Mouse (Mus musculus) left cerebral cortex, adult 8-10 months (tissue): ENCODE measurements around the gene Celf2. TPM values are rescaled to one million over a fixed set of nuclear protein-coding genes. Genes with fewer than 3 reads are reported as not detected.
A peak's percentile ranks its signal among the peaks of the same experiment; 100 is the strongest.

Source experiments
- DNase-seq, 2 experiments: peaks; one replicate each; pipeline ENCODE4 v3.0.0; 2022; ENCODE audit warnings: low spot score in 2 of 2
- total RNA-seq, 4 experiments: library from RNA; stranded (reverse); gene quantifications; 2 replicates each; pipeline ENCODE4 v1.2.4; 2022

The Celf2 gene
- total RNA-seq, 4 experiments from 2014 or later = 386 to 451 (median 404) TPM

DNA sequence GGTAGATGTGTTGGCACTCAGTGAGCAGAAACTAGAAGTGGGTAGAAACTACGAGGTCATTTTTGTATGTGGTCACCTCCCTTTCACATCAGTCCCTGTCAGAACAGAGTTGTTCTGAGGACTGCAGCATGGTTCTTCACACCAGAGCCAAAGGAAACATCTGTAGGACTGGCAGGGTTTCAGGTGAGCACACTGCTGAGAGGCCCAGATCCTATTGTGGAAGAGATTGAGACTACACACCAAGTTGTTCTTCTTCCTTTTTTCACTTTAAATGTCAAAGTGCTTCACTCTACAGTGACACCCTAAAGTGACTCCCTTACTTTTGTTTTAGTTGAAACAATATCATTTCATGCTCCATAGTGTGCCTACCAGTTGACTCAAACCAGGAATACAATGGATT is 804.6 kb downstream of the Celf2 start:
- DNase-seq = no peak

DNA sequence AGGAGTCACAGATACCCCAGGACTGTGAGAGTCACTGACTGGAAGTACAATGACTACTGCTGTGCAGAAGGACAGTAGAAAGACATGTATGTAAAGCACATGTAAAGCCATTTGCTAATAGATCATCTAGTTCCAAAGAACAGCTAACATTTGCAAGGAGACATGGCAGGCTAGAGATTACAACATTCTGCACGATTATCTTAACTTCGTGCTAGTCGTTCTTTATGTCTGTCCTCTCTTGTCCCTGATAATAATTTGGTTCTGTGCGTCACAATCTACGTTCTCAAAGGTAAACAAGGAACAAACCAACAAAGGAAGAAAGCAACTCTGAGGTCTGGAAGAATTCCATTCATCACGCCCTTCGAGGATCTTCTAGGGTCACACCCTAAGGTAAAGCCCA is 805.0 kb downstream of the Celf2 start:
- DNase-seq = no peak

DNA sequence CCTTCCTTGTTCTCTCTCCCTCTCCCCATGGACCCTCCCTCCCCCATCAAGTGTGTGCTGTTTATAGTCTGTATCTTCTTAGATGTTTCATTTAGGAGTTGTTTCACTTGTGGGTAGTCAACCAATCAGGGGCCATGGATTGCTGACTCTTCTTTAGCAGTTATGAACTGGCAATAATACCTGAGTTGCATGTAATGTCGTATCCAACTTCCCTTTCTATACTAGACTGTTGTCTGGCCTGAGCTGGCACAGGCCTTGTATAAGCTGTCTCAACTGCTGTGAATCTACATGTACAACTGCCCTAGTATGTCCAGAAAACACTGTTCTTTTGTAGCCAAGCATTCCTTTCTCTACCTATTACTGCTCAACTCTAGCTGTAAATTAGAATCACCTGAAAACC is 813.0 kb downstream of the Celf2 start:
- DNase-seq = no peak

DNA sequence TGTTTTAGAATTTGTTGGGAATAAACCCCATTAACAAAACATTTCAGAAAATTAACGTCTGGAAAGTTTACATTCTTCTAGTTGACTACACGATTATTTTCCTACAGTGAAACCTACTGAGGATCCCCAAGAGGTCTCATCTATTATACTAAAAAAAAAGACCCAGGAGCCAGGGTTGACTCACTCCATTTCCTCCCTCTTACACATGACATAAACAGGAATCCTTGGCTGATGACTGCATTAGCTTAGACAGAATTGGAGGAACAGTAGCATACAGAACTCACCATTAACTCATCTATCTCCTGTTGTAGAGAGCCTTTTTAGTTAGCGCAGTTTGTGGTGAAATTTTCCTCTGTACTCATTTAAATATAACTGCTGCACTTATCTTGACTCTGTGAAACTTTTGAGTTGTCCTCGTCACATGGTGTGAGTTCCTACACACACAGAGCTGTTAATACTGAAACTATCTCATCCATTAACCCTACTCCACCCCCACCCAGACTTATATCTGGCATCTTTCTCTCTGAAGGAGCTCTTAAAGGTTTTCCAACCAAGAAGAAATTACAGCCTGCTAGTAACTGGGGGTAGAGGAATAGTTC is 813.9 kb downstream of the Celf2 start:
- no peak for DNase-seq

DNA sequence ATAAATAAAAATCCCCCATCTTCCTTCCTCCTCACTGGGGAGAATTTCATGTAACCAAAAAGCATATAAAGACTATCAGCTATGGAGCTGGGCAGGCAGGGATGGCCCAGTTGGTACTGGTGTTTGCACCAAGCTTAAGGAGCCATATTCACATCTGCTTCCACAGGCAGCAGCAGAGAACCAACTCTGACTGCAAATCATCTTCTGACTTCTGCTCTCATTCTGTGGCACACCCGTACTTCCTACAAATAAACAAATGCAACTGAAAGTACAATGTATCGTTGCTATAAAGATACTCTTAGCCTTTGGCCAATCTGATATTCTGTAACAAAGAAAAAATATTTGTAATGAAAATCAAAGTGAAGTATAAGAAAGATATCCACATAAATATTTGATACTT is 819.7 kb downstream of the Celf2 start:
- no peak for DNase-seq

DNA sequence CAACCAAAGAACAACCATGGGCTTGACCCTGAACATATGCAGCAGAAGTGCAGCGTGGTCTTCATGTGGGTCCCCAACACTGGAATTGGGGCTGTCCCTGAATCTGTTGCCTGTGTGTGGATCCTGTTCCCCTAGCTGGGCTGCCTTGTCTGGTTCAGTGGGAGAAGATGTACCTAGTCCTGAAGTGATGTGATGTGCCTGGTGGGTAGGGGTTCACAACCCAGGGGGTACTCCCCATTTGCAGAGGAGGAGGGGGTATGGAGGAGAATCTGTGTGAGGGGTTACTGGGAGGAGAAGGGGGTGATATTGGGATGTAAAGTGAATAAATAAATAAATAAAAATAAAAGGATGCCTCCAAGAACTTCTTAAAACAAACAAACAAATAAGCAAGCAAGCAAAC is 831.1 kb downstream of the Celf2 start:
- no peak for DNase-seq

DNA sequence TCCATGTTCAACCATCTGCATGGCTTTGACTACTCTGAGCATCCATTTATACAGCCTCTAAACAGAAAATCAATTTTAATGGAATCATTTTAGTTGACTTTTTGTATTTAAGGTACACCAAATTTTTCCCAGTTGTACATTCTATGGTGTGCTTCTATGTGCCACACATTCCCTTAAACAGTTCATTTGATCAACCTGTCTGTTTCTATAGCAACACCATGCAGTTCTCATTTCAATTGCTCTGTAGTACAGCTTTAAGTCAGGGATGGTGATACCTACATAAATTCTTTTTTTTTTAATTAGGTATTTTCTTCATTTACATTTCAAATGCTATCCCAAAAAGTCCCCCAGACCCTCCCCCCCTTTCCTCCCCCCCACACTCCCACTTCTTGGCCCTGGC is 831.9 kb downstream of the Celf2 start:
- no peak for DNase-seq

DNA sequence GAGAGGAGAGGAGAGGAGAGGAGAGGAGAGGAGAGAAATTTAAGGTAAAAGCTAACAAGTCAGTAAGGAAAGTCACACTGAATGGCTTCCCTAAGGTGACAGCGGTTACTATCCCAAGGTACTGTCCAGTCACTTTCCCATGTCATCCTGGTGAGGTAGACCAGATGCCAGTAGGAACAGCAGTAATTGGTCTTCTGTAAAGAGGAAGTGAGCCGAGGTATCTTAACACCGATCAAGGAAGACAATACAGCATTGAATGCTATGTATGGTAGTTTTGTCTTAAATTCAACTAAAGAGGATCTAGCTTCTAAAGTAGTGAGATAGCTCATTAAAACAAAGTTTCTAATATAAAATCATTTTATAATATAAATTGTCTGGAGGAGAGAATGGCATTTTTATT is 835.0 kb downstream of the Celf2 start:
- DNase-seq = no peak

DNA sequence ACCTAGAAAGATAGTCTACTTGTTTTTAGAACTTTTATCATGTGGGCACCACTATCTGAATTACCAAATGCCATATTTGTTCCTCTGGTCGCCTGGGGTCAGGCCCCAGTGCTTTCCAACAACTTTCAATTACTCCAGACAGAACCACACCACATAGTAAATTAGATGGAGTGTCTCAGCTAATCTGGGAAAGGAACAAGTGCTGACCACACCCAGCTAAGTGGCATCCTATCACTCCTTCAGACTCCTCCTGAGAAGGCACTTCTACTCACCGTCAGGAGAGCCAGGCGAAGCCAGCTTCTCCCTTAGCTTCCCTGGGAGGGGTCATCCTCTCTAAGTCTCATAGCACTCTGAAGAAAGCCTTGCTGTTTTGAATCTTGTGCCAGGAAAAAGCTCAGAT is 835.9 kb downstream of the Celf2 start:
- no peak for DNase-seq

DNA sequence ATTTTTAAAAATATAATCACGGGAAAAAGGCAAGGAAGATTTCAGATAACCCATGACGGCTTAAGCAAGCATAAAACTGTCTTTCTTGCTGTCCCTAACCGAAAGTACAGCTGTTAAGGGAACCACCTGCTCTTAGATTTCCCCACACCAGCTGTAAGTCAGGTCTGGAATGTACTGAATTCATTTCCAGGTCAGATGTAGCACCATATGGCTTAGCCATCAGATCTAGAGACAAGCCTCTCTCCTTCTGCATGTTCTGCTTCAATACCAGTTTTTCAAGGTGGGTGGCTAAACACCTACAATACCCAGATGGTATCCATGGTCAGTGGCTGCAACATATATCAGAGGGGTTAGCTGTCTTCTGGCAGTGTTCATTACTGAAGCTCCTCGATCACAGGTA is 841.8 kb downstream of the Celf2 start:
- DNase-seq = peak in 1 of 2 experiments; percentile 54

DNA sequence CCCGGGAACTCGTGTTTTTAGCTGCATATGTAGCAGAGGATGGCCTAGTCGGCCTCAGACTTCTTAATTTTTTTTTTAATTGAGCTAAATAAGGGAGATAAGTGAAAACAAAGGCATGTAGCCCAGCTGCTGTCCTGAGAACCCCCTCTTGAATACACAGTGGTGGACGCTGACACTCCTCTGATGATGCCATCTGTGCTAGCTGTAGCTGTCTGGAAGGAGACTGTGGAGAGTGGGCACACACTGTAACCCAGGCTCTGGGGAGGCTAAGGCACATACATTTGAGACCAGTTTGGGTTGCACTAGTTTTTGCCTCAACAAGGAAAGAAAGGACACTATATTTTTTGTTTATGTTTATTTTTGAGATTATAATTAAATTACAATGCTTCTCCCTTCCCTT is 849.5 kb downstream of the Celf2 start:
- DNase-seq = no peak

DNA sequence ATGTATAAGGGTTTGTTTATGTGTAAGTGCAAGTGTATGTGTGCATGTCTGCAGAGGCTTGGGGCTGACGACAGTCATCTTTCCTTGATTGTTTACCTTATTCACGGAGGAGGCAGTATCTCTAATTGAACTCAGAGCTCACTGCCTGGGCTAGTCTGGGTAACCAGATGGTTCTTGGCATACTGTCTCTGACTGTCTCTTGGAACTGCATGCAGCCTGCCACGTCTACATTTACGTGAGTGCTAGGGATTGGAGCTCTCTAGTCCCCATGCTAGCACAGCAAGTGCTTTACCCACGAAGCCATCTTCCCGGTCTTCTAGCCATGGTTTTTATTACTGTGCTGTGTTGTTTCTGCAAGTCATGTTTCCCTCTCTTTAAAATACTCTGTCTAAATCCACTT is 855.6 kb downstream of the Celf2 start:
- no peak for DNase-seq

DNA sequence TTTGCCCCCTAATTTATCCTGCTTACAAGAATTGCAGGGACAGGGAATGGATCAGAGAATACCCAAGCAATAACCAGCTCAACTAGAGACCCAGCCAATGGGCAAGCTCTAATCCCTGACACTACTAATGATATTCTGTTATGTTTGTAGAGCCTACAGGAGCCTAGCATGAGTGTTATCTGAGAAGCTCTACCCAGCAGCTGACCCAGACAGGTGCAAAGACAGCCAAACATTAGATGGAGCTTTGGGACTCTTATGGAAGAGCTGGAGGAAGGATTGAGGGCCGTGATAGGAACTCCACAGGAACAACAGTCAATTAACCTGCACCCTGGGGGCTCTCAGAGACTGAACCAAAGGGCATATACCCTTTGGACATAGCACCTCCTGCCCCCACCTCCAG is 857.7 kb downstream of the Celf2 start:
- DNase-seq = no peak

DNA sequence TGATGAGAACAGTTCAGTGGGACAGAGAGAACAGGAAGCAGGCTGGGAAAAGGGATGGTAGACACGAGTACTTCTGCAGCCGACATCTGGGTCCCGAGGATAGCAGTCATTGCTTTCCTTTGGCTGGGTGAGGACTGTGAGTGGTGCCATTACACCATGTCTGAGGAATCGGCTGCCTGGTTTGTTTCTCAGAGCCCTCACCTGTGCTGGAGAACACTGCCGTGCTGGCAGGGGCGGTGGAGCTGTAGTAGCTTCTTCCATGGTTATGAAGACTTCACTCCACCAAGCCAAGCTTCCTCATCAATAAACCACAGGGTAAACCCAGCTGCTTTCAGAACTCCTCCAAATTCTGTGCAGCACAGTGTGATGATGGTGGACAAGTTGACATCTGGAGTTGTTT is 860.5 kb downstream of the Celf2 start:
- no peak for DNase-seq

DNA sequence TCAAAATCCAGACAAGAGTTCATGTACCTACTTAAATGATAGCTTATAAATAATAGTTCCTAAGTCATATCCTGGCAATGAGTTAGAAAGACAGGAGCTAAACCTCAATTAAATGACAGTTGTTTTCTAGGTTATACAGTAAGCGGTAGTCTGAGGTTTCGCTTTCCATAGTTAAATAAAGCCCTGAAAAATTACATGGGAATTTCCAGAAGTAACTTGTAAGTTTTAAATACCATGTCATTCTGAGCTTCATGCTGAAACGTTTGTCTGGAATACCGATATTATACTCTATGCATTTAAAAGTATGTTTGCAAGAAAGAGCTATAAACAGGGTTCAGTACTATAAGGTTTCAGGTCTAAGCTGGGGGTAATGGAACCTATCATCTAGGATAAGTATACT is 862.3 kb downstream of the Celf2 start:
- no peak for DNase-seq

DNA sequence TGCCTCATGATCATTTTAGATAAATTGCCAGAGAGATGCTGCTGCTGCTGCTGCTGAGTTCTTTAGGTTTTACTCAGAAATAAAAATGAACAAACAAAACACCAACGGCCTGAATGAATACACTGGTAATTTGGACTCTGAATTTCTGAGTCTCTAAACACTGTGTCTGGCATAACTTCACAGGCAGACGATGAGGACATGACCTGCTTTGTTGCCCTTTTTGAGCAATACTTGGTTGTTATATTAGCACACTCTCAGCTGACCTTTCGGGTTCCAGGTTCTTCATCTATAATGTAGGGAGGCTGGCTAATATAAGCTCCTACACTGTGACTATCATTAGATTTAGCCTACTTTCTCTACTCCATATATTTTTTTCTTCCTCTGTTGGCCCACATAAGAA is 863.0 kb downstream of the Celf2 start:
- DNase-seq = no peak

DNA sequence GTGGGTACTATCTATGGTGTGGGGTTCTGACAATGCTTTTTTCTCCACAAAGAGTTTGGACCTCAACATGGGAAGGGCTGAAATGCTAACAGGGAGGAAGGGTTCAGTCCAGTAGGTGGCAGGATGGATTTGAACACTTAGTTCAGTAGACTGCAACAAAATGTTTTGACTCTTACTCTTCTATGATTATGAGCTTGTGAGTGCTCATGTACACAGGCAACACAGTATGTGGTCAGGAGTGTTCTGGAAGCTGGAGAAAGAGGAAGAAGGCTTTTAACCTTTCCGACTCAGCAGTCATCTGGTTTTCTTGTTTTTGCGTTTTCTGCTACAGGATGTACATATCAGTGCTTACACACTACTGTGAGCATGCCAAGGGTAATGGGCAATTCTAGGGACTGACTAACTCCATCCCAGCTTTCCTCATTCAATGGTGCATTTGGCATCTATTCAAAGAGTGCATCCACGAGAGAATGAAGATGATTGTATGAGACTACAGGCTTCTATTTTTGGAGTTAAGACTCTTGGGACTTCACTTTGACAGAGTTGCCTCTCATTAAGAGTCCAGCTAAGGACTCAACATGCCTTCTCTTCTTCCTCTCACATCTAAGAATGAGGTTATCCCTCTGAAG is 867.0 kb downstream of the Celf2 start:
- DNase-seq = no peak

DNA sequence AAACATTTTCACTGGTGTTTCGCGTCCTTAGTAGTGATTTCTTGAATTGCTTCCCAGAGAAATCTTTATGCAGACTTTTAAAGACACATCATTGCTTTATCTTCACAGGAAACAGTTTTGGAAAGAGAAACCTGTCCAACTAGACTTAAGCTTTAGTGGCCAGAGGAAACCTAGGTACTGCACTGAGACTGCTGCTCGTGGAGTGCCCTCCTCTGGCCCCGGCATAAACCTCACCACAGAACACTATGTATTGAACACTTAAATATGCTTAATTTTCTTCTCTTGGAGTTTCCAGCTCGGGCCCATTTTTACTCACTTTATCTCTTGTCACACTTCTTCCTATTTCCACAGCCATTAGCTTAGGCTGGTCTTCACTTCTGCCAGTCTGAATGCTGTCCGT is 870.0 kb downstream of the Celf2 start:
- no peak for DNase-seq

DNA sequence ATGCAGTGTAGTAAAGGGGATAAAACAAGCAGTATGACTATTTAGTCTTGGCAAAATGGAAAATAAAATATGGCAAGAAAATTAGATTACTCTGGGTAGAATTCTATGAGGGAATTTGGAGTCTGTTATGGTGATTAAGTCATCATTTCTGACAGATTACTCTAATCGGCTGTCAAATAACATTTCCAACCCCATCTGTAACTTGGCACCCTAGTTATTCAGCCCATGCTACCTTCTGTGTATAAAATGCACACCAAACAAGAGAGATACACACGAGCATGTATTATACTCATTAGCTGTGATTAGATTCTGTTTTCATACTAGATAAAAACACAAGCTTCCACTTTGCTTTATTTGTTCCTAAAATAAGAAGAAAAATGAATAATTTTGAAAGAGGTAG is 872.2 kb downstream of the Celf2 start:
- no peak for DNase-seq

DNA sequence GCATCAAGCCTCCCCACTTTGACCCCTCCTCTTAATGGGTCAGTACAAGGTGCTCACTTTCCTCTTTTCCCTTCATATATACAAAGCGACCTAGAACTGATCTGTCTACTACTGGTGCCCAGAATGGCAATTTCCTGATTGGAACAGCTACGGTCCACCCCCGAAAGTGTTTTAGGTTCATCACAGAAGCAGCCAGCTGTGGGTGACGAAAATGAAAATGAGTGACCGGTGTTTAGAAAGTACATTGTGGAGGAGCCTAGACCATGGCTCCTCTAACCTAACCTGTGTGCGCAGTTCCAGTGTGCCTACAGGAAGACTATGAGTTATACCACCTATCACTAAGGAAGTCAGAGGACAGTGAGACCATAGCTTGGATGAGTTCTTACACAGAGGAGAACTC is 874.5 kb downstream of the Celf2 start:
- DNase-seq = no peak

DNA sequence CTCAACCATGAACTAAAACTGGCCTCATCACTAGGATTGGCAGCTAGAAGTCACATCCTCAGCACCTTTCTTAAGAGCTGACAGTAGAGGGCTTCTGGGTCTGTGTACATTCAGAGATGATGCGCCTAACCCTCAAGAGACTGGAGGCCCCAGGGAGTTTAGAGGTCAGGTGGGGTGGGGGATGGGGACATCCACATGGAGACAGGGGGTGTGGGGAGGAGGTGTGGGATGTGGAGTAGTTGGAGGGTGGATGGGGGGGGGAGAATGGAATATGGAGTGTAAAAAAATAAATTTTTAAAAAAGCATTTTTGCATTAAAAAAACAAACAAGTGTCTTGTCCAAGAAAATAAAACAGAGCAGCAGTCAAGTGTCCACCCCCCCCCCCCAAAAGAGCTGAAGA is 876.2 kb downstream of the Celf2 start:
- no peak for DNase-seq

DNA sequence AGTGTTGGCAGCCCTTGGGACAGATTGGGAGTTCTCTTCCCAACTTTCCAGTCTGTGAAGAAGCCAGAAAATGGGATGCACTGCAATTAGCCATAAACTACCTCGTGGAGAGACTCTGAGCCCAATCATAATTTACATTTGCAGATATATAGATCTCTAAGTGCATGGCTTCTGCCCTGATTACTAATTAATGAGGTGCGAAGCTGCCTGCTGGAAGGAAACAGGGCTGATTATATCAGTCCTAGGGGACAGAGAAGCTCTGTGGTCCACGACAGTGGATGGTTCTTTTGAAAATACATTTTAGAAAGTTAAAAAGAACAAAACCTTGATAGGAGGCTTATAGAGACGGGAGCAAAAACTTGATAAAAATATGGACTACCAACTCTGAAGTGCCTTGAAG is 885.6 kb downstream of the Celf2 start:
- DNase-seq = no peak

DNA sequence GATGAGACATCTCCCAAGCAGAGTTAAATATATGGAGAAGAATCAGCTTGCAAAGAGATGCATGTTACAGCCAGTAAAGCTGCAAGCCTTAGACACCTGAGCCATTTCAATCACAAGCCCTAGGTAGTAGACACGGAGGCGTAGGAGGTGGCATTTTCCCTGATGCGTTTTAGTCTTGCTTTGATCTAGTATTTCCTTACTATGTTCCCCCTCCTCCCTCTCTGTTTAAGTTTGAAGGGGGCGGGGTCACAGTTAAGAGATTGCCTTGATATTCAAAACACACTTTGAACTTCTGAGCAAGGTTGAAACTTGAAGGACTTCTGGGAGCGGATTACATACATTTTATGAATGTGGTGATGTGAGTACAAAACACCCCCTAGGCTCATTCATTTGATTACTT is 887.3 kb downstream of the Celf2 start:
- no peak for DNase-seq

DNA sequence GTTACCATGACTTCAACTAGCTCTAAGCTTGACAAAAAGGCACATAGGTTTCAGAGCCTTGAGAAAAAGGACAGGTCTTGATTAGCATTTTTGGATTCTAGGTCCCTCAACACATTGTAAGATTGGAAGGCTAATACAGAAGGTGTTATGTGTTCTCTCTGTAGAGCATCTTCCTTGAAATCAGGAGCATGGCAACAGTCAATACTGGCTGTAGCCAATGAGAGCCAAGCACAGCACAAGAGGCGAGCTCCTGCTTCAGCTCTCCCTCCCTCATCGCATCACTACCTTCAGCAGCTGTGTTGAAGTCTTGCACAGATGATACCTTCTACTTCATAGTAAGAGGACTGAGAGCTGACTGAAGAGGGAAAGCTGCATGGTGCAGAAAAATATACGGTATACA is 890.5 kb downstream of the Celf2 start:
- no peak for DNase-seq
